Mouse (Mus musculus) CH12.LX (cell line): ENCODE measurements around the gene Psmf1. TPM values are rescaled to one million over a fixed set of nuclear protein-coding genes. Genes with fewer than 3 reads are reported as not detected.

Experiments
- DNase-seq: peaks from one replicate; pipeline ENCODE4 v3.0.0-alpha.2; 2013; ENCODE audit errors: extremely low read depth
- H3K27ac ChIP-seq: 2 replicates; pipeline ENCODE4 v1.5.1; 2012; ENCODE audit warnings: low read depth, mild to moderate bottlenecking, control low read depth, moderate library complexity; ENCODE audit not compliant: insufficient read depth
- H3K27me3 ChIP-seq: replicated peaks from 2 replicates; pipeline ENCODE3; 2012; ENCODE audit warnings: inconsistent platforms
- H3K36me3 ChIP-seq, 2 experiments: replicated peaks in 1 of 2; 2 replicates each; pipeline versions ENCODE3 to v1.6.1; 2012; ENCODE audit warnings: inconsistent platforms in 1 of 2, low read length in 1 of 2, mild to moderate bottlenecking in 1 of 2, mixed read lengths in 1 of 2, moderate library complexity in 1 of 2; ENCODE audit not compliant: control insufficient read depth in 1 of 2, insufficient read depth in 1 of 2
- H3K4me1 ChIP-seq, 2 experiments: 2 replicates each; pipeline ENCODE4 v1.6.1; 2012; ENCODE audit warnings: inconsistent platforms in 1 of 2, moderate library complexity in 1 of 2; ENCODE audit not compliant: insufficient read depth in 2 of 2, control insufficient read depth in 1 of 2
- H3K4me2 ChIP-seq: 2 replicates; pipeline ENCODE4 v1.6.1; 2012; ENCODE audit warnings: low read depth, mild to moderate bottlenecking, control low read depth; ENCODE audit not compliant: poor library complexity, insufficient read depth, severe bottlenecking
- H3K4me3 ChIP-seq, 3 experiments: fragments of 150-350 bp in 1 of 3; sonication (generic) in 1 of 3; replicated peaks in 1 of 3; 2 replicates each; pipeline versions ENCODE3 to v1.5.1; 2011 to 2012; ENCODE audit warnings: low read depth in 2 of 3, low read length in 2 of 3, mild to moderate bottlenecking in 2 of 3, moderate library complexity in 2 of 3, control low read depth in 1 of 3, improper control_type of control experiment in 1 of 3, inconsistent platforms in 1 of 3, mixed read lengths in 1 of 3; ENCODE audit not compliant: poor library complexity in 1 of 3
- H3K79me2 ChIP-seq: replicated peaks from 2 replicates; pipeline ENCODE4 v1.6.1; 2012; ENCODE audit warnings: mild to moderate bottlenecking, moderate library complexity; ENCODE audit not compliant: control insufficient read depth, poor library complexity, insufficient read depth, severe bottlenecking; ENCODE audit errors: extremely low read depth
- H3K9ac ChIP-seq: 2 replicates; pipeline ENCODE4 v1.6.1; 2012; ENCODE audit warnings: low read depth, mild to moderate bottlenecking, control low read depth, moderate library complexity; ENCODE audit not compliant: insufficient read depth
- H3K9me3 ChIP-seq: replicated peaks from 2 replicates; pipeline ENCODE3; 2012; ENCODE audit warnings: low read length, inconsistent platforms, mixed read lengths
- CHD1 ChIP-seq: IDR thresholded peaks from 2 replicates; pipeline ENCODE4 v1.6.1; 2012; ENCODE audit warnings: low read depth, low read length, improper control_type of control experiment, inconsistent platforms
- ELF1 ChIP-seq: IDR thresholded peaks from 2 replicates; pipeline ENCODE4 v1.6.1; 2014; ENCODE audit warnings: low read depth, mild to moderate bottlenecking, inconsistent platforms, low read length, improper control_type of control experiment
- ETS1 ChIP-seq: conservative IDR thresholded peaks from 2 replicates; pipeline ENCODE4 v1.6.1; 2012; ENCODE audit warnings: low read depth, mild to moderate bottlenecking, inconsistent platforms, low read length, improper control_type of control experiment, moderate library complexity
- GABPA ChIP-seq: IDR thresholded peaks from 2 replicates; pipeline ENCODE4 v1.6.1; 2012; ENCODE audit warnings: low read depth, low read length, improper control_type of control experiment, inconsistent platforms; ENCODE audit not compliant: insufficient replicate concordance
- HCFC1 ChIP-seq: IDR thresholded peaks from 2 replicates; pipeline ENCODE4 v1.6.1; 2012; ENCODE audit warnings: low read depth, mild to moderate bottlenecking, inconsistent platforms, low read length, improper control_type of control experiment
- IRF4 ChIP-seq: IDR thresholded peaks from 2 replicates; pipeline ENCODE4 v1.6.1; 2014; ENCODE audit warnings: low read depth, mild to moderate bottlenecking, inconsistent platforms, low read length, improper control_type of control experiment
- JUND ChIP-seq: conservative IDR thresholded peaks from 2 replicates; pipeline ENCODE4 v1.6.1; 2011; ENCODE audit warnings: low read depth, low read length, improper control_type of control experiment
- KAT2A ChIP-seq: IDR thresholded peaks from 2 replicates; pipeline ENCODE4 v1.6.1; 2012; ENCODE audit warnings: low read length, improper control_type of control experiment, inconsistent platforms; ENCODE audit not compliant: insufficient replicate concordance
- MAFK ChIP-seq: IDR thresholded peaks from 2 replicates; pipeline ENCODE4 v1.6.1; 2011; ENCODE audit warnings: low read length, improper control_type of control experiment; ENCODE audit not compliant: insufficient replicate concordance
- MEF2A ChIP-seq: IDR thresholded peaks from 2 replicates; pipeline ENCODE4 v1.6.1; 2014; ENCODE audit warnings: low read depth, mild to moderate bottlenecking, inconsistent platforms, low read length, improper control_type of control experiment, borderline replicate concordance
- MYC ChIP-seq: IDR thresholded peaks from 2 replicates; pipeline ENCODE4 v1.6.1; 2011; ENCODE audit warnings: low read depth, mild to moderate bottlenecking, improper control_type of control experiment, low read length
- NELFE ChIP-seq: IDR thresholded peaks from 2 replicates; pipeline ENCODE4 v1.6.1; 2011; ENCODE audit warnings: low read depth, low read length, improper control_type of control experiment
- POLR2A ChIP-seq: IDR thresholded peaks from 2 replicates; pipeline ENCODE4 v1.6.1; 2011; ENCODE audit warnings: low read depth, mild to moderate bottlenecking, improper control_type of control experiment, low read length
- POLR2AphosphoS2 ChIP-seq: IDR thresholded peaks from 2 replicates; pipeline ENCODE4 v1.6.1; 2011; ENCODE audit warnings: low read depth, low read length, improper control_type of control experiment
- SIN3A ChIP-seq: IDR thresholded peaks from 2 replicates; pipeline ENCODE4 v1.6.1; 2012; ENCODE audit warnings: low read length, improper control_type of control experiment, inconsistent platforms
- UBTF ChIP-seq: IDR thresholded peaks from 2 replicates; pipeline ENCODE4 v1.6.1; 2012; ENCODE audit warnings: low read depth, mild to moderate bottlenecking, inconsistent platforms, low read length, improper control_type of control experiment, moderate library complexity
- USF1 ChIP-seq: IDR thresholded peaks from 2 replicates; pipeline ENCODE4 v1.6.1; 2014; ENCODE audit warnings: low read depth, mild to moderate bottlenecking, inconsistent platforms, low read length, improper control_type of control experiment
- USF2 ChIP-seq: conservative IDR thresholded peaks from 2 replicates; pipeline ENCODE4 v1.6.1; 2011; ENCODE audit warnings: low read depth, low read length, improper control_type of control experiment
- ZMIZ1 ChIP-seq: IDR thresholded peaks from 2 replicates; pipeline ENCODE4 v1.6.1; 2012; ENCODE audit warnings: low read depth, mild to moderate bottlenecking, inconsistent platforms, low read length, improper control_type of control experiment
- ZNF384 ChIP-seq: IDR thresholded peaks from 2 replicates; pipeline ENCODE4 v1.6.1; 2012; ENCODE audit warnings: low read depth, low read length, improper control_type of control experiment, inconsistent platforms
- dilution Hi-C: fragments of 300-500 bp; cut with MboI; formaldehyde crosslinking; loops from 2 replicates; pipeline ENCODE4 v1.14.3; 2020; ENCODE audit warnings: low sequenced_read_pairs; ENCODE audit not compliant: extremely low pct_unique_long_range_greater_than_20kb, extremely low pct_ligation_motif_present
- in situ Hi-C: fragments of 300-500 bp; cut with MboI; formaldehyde crosslinking; loops from 3 replicates; pipeline ENCODE4 v1.14.3; 2019; ENCODE audit warnings: low sequenced_read_pairs, low pct_ligation_motif_present, low pct_unique_long_range_greater_than_20kb, mixed read lengths
- polyA plus RNA-seq: library from polyadenylated mRNA; unstranded; fragments of >175 nt; gene quantifications from 2 replicates; pipeline ENCODE4 v1.2.1, GENCODE M21; 2012; ENCODE audit warnings: low read depth; ENCODE audit not compliant: insufficient read length
- total RNA-seq, 2 experiments: library from RNA; depleted of rRNA; stranded (reverse); fragments of 300-350 nt in 1 of 2; fragments of >200 nt in 1 of 2; gene quantifications; 2 replicates each; pipeline ENCODE4 v1.2.3; 2012 to 2014

Psmf1 gene
- total and polyA plus RNA-seq, 3 experiments = 29.5 to 59.7 (median 32.5) TPM

GRCm38 (mm10) chr2:151790169-151790568 is 46.2 kb upstream of the Psmf1 start:
- H3K27me3 ChIP-seq = peaks cover 70% of the 10 kb centered on the region
- dilution Hi-C loops (no loop called here), in situ Hi-C loops (no loop called here)
- H3K9ac ChIP-seq = no peak overlapping the region
- no peaks in the 10 kb centered on the region for H3K36me3 ChIP-seq
- H3K4me3 ChIP-seq = no peak overlapping the region
- no peaks in the 10 kb centered on the region for H3K9me3 ChIP-seq
- no peak for TF ChIP-seq GABPA
- TF ChIP-seq IRF4 = no peak
- no peak for TF ChIP-seq KAT2A
- no peak for TF ChIP-seq HCFC1
- TF ChIP-seq UBTF = no peak
- DNase-seq = no peak
- no peak overlapping the region for H3K27ac ChIP-seq
- H3K4me1 ChIP-seq = no peaks in the 10 kb centered on the region; a peak in 1 of 4 replicates
- no peaks in the 10 kb centered on the region for H3K79me2 ChIP-seq
- no peak overlapping the region for H3K4me2 ChIP-seq

GRCm38 (mm10) chr2:151788221-151788977 is 44.4 kb upstream of the Psmf1 start:
- Histone ChIP-seq H3K36me3 (no peaks in the 10 kb centered on the region), H3K4me2 (no peak overlapping the region), H3K4me1 (no peaks in the 10 kb centered on the region; a peak in 1 of 4 replicates), H3K27ac (no peak overlapping the region), H3K27me3 (peaks cover 70% of the 10 kb centered on the region), H3K79me2 (no peaks in the 10 kb centered on the region), H3K9me3 (no peaks in the 10 kb centered on the region), H3K9ac (no peak overlapping the region), H3K4me3 (no peak overlapping the region)
- in situ Hi-C loops = no loop called here
- dilution Hi-C loops = no loop called here
- DNase-seq = no peak
- TF ChIP-seq POLR2AphosphoS2 (no peak), JUND (no peak), HCFC1 (no peak), POLR2A (no peak), CHD1 (no peak), NELFE (no peak), USF2 (no peak), SIN3A (no peak), MYC (no peak), ZNF384 (no peak), USF1 (no peak), GABPA (no peak), ZMIZ1 (no peak), ELF1 (no peak), ETS1 (no peak), MEF2A (no peak), MAFK (no peak)
